Mouse (Mus musculus) adrenal gland (tissue): ENCODE results near the gene Got1.

ENCODE experiments used
- intact Hi-C: fragments of 180-260 bp; cut with DNase I; formaldehyde crosslinking; loops from one replicate; pipeline ENCODE4 v1.15.1; 2025

Gene Got1

GRCm38 (mm10) chr19:43452176-43452575 lies 72.2 kb downstream of the Got1 start:
- intact Hi-C loops = no loop called here

GRCm38 (mm10) chr19:43451563-43451962 lies 72.8 kb downstream of the Got1 start:
- intact Hi-C loops = no loop called here
